Mouse (Mus musculus) myocyte (in vitro differentiated cells): ENCODE measurements around the gene Otop3.

Source experiments
- CEBPB ChIP-seq: IDR thresholded peaks from 2 replicates; pipeline ENCODE4 v1.6.1; 2011; ENCODE audit warnings: mild to moderate bottlenecking, moderate library complexity; ENCODE audit not compliant: poor library complexity, insufficient read depth, severe bottlenecking
- E2F4 ChIP-seq: IDR thresholded peaks from one replicate; pipeline ENCODE4 v1.6.1; 2011; ENCODE audit warnings: mild to moderate bottlenecking, control low read depth, moderate library complexity; ENCODE audit not compliant: insufficient read depth
- MAX ChIP-seq: IDR thresholded peaks from one replicate; pipeline ENCODE4 v1.6.1; 2011; ENCODE audit warnings: low read depth, mild to moderate bottlenecking, control low read depth
- POLR2A ChIP-seq: IDR thresholded peaks from one replicate; pipeline ENCODE4 v1.6.1; 2011; ENCODE audit warnings: low read depth, mild to moderate bottlenecking, control low read depth, moderate library complexity; ENCODE audit not compliant: insufficient read length
- REST ChIP-seq: IDR thresholded peaks from one replicate; pipeline ENCODE4 v1.6.1; 2011; ENCODE audit warnings: mild to moderate bottlenecking, control low read depth, moderate library complexity; ENCODE audit not compliant: insufficient read depth, insufficient read length
- TCF12 ChIP-seq: IDR thresholded peaks from one replicate; pipeline ENCODE4 v1.6.1; 2011; ENCODE audit warnings: mild to moderate bottlenecking, control low read depth; ENCODE audit not compliant: poor library complexity, insufficient read depth, severe bottlenecking
- USF1 ChIP-seq: IDR thresholded peaks from one replicate; pipeline ENCODE4 v1.6.1; 2011; ENCODE audit warnings: low read depth, mild to moderate bottlenecking, control low read depth, moderate library complexity

- TF ChIP-seq POLR2A (no peak), USF1 (no peak), MAX (no peak), E2F4 (no peak), CEBPB (no peak), TCF12 (no peak), REST (no peak)
Observed at GRCm38 (mm10) chr11:115337826-115338225, 3.3 kb downstream of the Otop3 start.
